Mouse (Mus musculus) ovary, postnatal 10 days (tissue): ENCODE results near the gene Kdm2b.

Experiments
- DNase-seq: peaks from one replicate; pipeline ENCODE4 v3.0.0; 2022; ENCODE audit warnings: low spot score

Kdm2b gene

GRCm38 (mm10) chr5:123011705-123012104, 22.1 kb upstream of the Kdm2b start:
- no peak for DNase-seq

- DNase-seq: no peak
These were observed 21.2 kb upstream of the Kdm2b start for GRCm38 (mm10) chr5:123010806-123011205.

DNA sequence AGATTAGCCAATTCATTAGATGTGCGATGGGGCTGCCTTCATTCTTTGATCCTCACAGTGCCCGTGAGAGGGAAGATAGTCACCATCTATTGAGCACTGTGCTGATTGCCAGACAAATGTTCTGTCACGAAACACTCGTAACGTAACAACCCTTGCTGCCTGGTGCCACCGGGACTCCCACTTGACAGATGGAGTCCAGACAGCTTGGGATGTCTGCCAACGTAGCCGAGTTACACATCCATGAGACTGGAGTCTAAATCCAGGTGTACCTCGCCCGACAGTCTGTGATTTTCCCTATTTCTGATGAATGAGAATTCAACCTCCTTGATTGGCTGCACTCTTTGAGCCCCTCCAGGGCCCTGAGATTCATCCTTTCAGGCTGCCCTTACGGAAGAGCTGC, 20.2 kb upstream of the Kdm2b start:
- no peak for DNase-seq

DNA sequence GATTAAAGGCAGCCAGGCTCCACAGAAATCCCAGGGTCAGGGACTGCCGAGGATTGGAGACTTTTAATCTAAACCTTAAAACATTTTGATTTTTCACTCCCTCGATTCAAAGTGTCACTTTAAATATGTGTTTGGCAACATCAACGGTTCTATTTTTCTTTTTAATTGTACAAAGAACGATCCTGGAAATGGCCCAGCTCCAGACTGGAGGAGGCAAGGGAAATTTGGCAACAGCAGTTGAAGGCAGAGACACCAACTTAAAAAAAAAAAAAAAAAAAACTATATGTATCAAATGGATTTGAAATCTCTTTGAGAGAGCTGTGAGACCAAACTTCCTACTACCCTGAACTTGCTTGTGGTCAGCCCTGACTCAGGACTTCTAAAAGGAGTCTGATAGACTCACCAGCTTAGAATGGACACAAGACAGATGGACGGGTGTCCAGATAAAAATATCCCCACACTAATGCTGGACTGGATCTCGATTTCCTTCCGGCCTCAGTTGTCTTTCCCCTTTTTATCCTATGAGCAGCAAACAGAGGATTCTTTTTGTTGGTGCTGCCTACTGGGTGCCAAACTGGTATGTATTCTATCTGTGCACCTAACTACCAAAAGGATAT, 19.4 kb upstream of the Kdm2b start:
- no peak for DNase-seq

- no peak for DNase-seq
These were observed 16.3 kb upstream of the Kdm2b start for GRCm38 (mm10) chr5:123005716-123006592.

DNA sequence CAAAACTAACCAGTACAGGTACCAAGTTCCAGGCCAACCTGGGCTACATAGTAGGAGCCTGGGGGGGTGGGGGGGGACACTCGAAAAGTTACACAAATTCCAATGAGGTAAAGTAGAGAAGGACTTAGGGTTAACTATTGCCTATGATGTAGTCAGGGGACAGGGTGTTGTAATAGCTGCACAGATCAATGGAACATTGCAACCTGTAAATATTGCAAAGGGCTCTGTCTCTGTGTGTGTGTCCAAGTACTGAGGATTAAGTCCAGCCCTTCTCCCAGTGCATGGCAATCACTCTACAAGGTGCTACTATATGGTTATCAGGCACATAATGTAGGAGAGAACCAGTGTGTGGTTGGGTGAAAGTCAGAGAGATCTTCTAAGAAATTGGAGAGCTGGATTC, 11.3 kb upstream of the Kdm2b start:
- no peak for DNase-seq

DNA sequence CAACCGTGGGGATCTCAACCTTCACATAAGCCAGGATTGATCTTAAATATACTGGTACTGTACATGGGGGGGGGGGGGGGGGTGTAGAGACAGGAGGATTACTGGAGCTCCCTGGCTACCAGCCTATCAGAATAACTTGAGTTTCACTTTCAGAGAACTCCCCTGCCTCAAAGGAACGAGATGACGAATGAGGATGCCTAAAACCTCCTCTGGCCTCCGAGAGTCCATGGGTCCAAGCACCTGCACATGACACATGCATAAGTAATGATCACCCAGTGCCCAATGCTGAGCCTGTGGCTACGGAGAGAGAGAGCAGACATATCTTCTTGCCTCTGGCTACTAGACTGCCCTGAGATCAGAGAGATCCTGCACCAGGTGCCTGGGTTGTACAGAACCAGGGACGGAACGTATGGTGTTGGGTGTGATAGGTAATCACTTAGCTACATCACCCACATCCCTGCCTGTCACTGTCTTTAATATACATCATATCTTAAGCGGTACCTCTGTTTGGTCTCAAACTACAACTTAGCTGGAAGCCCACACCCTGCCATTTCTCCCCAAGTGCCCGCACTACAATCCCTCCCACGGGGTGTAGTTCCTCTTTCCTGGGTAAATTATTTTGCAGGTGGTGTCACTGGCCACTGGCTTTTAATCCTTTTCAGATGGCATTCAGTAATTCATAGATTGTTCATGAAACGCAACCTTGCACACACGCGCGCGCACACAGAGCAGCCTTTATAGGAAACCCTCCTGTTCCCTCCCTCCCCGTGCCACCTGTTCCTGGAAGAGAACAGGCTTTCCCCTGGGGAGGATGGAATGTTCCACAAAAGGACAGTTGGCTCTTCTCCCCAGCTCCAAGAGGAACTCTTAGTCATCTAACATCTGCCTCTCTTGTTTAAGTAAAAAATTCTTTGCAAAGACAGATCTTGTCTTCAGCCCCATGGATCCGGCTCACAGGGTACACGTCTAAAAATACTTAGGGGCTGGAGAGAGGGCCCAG, 7.9 kb upstream of the Kdm2b start:
- no peak for DNase-seq

GRCm38 (mm10) chr5:122994910-122995309, 5.3 kb upstream of the Kdm2b start:
- no peak for DNase-seq

DNA sequence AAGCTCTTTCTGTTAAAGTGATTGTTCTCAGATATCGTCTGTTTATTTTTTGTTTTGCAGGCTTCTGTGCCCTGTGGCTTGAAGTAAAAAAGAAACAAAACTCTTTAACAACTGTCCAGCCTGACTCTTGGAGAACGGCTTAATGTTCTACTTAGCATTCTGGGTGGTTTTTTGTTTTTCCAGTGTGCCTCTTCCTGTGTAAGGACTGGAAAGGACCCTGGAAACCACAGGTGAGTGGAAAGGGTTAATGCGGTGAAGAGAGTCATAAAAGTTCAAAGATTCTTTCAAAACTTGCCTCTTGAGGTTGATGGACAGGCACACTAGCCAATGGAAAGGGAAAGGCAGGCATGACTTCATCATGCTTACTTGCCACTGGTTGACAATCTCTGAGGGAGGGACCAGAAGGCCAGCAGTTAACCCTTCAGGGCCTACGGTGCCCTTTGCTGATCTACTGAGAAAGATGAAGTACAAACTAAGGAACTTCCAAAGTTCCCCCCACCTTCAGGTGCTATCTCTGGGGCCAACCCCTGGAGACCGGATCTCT, 4.8 kb upstream of the Kdm2b start:
- peak; percentile 79 for DNase-seq

DNA sequence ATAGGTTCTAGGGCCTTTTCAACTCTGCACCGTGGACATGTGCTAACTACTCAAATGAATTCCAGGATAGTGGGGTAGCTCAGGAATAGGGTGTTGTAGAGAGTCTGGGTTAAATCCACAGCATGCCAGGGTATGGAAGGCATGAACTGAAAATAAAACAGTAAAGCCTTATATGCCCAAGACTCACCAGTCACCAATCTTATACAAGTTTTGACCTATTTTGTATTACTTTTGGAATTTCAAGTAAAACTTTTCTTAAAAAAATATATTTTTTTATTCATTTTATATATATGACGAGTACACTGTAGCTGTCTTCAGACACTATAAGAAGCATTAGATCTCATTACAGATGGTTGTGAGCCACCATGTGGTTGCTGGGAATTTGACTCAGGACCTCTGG, 4.2 kb upstream of the Kdm2b start:
- no peak for DNase-seq

GRCm38 (mm10) chr5:122991350-122992004, 1.9 kb upstream of the Kdm2b start:
- DNase-seq: no peak

DNA sequence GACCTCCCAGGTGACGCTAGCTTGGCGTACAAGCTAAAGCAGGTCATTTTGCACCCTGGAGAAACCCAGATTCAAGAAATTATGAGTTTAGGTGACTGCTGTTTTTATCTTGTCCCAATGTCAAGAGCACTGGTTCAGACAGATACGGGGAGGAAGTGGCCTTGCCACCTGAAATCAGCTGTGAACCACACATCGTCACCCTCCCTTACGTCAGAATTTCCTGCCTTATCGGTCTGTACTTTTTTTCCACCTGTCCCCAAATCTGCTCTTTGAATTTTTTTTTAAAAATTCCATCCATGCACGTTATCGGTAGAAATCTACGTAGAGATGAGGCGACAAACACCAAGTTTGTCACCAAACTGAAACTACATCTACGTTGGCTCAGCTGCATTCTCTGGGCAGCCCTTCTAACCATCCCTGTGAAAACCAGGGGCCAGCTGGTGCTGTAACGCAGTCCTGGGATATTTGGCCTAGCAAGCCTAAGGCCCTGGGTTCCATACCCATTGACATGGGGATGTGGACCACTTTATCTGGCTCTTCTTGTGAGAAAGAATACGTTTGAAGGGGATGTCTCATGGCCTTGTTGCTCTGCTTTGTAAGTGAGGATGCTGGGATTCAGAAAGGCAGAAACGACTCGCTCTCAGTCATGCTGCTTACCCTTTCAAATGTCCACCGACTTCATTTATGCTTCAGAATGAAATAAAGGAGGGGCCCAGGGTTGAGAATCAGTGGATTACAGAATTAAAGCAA, 963 bp upstream of the Kdm2b start:
- no peak for DNase-seq

DNA sequence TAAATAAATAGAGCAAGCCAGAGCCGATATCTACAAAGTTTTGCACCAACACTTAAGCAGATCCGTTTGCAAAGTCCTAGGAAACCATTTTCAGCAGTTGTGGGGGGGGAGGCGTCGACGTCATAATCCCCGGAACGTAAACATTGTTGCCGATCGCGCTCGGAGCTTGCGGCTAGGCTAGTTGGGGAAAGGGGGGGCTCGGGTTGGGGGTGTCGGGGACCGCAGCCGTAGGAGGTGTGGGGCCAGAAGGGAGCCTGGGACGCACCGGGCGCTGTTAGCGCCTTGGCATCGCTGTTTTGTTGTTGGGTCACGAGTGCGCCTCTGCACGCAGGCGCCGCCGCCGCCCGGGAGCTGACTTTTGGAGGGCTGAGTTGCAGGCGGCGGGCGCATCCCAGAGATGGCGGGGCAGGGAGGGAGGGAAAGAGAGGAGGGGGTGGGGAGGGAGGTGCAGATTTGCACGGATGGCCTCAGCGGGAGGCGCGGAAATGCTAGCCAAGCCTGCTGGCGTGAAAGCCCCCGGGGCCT, 560 bp downstream of the Kdm2b start:
- peak; percentile 58 for DNase-seq

- DNase-seq: peak; percentile 41
These were observed 1.4 kb downstream of the Kdm2b start for GRCm38 (mm10) chr5:122988021-122988751.

GRCm38 (mm10) chr5:122987211-122988020, 2.2 kb downstream of the Kdm2b start:
- no peak for DNase-seq

- DNase-seq: no peak
These were observed 3.5 kb downstream of the Kdm2b start for GRCm38 (mm10) chr5:122986091-122986493.

DNA sequence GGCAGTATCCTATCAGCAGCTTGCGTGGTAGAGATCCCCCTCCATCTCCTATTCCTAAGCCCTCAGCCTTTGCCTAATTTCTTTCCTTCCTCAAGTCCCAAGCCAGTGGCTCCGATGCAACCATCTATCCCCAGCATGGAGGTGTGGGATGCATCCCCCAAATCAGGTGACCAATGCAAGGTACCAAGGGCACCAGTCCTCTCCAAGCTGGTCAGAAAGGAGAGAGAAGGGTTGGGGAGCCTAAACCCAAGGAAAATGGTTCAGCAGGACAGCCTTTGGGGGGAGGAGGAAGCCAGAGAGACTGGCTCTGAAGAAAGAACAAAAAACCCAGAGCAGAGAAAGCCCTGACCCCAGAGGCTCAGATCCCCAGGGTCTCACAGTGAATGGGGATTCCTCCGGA, 4.3 kb downstream of the Kdm2b start:
- DNase-seq: no peak

DNA sequence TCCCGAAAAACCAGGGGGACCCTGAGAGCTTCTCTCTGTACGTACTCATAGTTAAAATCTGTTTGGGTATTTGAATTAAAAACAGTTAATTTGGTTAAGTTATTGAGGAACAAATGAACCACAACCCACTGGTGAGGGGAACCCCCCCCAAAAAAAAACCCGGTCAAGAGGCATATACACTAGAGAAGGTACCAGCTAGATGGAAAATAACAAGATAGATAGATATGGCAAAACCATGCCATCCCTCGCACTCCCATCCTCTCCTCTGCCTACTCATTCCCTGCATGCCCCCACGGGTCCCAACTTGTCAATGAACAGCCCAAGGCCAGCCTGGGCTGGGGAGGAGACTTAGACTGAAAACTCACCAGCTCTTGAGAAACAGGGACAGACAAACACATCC, 5.1 kb downstream of the Kdm2b start:
- no peak for DNase-seq

- DNase-seq: no peak
These were observed 10.7 kb downstream of the Kdm2b start for GRCm38 (mm10) chr5:122978970-122979369.
